Mouse (Mus musculus): ENCODE measurements around the gene Fut8.
"Not testable (repeated sequence)": the region's sequence is repeated elsewhere in the genome, so short reads cannot be mapped to it uniquely, and the experiment has no call there.

The Fut8 gene

GRCm38 (mm10) chr12:77222272-77222874 lies 15.6 kb upstream of the Fut8 start:
- DNase-seq (ENCODE audit: low spot score): no peak

GRCm38 (mm10) chr12:77223595-77223994 lies 14.3 kb upstream of the Fut8 start:
- DNase-seq (ENCODE audit: low spot score): peak; percentile 30

DNA sequence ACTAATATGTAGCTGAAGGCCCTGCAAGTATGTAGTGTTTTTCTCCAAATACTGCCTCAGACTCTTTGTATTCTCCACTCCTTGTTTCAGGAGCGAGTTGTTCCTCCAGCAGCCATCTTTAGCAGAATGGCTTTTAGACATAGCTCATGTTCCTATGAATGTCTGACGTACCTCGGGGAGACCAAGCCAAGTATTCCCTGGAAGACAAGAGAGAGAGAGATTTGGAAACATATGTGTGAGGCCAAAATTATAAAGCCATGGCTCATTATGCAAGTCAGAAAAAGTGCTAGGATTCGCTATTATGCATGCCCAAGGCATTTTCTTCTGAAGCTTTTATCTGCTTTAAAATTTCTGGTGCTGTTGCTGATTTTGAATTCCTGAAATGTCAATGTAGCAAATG lies 13.8 kb upstream of the Fut8 start:
- no peak for DNase-seq (ENCODE audit: low spot score)

GRCm38 (mm10) chr12:77224891-77225290 lies 13.0 kb upstream of the Fut8 start:
- DNase-seq (ENCODE audit: low spot score): no peak

- DNase-seq (ENCODE audit: low spot score): no peak
Measured at GRCm38 (mm10) chr12:77225727-77226126, 12.2 kb upstream of the Fut8 start.

- DNase-seq (ENCODE audit: low spot score): no peak
Measured at GRCm38 (mm10) chr12:77235958-77236357, 2.0 kb upstream of the Fut8 start.

DNA sequence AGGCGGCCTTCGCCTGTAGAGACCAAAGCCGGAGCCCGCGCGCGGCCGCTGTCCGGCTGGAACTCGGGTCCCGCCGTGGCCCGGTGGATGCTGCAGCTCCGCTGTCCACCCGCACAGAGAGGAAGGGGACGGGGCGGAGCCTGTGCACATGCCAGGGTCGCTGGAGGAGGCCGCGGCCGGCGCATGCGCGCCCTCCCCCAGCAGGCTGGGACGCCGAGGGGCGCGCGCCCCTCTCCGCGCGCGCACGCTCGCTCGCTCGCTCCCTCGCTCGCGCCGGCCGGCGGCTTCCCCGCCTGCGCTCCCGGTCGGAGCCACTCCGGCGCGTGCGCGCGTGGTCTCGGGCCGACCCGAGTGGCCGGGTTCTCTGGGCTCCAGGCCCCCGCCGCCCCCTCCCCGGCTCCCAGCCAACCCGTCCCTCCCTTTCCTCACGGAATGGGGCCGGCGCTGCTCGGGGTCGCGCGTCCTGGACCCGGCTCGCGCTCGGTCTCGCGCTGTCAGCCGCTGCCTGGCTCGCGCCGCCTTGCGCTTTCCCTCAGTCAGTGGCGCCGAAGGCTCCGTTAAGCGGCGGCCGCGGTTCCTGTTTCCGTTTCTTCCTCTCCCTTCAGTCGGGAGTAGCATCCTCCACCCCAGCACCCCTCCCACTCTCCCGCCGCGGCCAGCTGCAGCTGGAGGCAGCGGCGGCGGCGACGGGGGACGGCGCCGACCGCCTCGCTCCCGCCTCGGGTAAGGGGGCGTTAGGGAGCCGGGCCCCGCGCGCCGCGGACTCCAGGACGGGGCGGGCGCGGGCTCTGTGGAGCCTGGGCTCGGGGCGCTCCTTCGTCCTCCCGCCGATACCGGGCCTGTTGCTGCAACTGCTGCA lies 835 bp downstream of the Fut8 start:
- DNase-seq (ENCODE audit: low spot score): peak; percentile 91

DNA sequence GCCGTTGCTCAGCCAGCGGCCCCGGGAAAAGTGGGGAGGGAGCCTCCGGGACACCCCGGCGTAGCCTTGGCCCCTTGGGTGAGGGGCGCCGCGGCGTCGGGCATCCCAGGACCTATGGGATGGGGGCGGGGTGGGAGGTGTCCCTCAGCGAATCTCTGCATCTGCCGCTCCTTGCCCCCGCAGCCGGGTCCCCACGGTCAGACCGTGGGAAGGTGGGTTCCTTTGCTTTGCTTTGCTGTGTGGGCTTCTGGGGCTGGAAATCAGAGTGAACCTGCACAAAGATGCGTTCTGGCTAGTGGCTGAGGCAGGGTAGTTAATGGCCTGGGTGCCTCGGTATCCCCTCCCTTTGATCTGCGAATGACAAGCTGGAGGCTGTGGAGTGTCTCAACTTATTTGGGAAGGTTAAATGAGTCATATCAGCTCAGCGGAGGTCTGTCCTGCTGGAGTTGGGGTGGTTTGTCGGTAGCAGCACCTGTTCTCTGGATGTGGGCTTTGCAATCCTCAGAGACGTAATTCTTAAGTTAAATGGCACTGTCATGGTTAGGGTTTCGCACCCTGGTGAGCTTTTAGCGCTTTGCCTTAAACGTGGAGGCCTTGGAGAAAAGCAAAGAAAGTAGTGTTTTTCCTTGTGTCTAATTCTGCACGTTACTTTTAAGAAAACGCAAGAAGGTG lies 1.6 kb downstream of the Fut8 start:
- no peak for DNase-seq (ENCODE audit: low spot score)

- DNase-seq (ENCODE audit: low spot score): no peak
Measured at GRCm38 (mm10) chr12:77240372-77240771, 2.4 kb downstream of the Fut8 start.

GRCm38 (mm10) chr12:77240839-77241238 lies 2.9 kb downstream of the Fut8 start:
- DNase-seq (ENCODE audit: low spot score): no peak

- no peak for DNase-seq (ENCODE audit: low spot score)
Measured at GRCm38 (mm10) chr12:77262650-77263049, 24.7 kb downstream of the Fut8 start.

DNA sequence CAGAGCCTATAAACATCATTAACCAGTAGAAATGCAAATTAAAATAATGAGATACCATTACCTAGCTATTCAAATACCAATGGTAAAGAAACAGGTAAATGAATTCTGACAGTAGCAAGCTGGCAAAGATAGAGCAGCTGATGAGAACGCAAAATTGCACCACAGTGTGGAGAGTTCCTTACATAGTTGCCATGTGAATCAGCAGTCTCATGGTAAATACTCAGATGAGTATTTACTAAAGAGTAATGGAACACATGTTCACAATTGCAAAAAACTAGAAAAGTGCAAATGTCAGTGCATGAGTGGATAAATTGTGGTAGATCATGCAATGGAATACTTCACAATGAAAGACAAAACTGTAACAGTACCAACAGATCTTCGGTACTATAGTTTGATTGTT lies 25.9 kb downstream of the Fut8 start:
- no peak for DNase-seq (ENCODE audit: low spot score)

GRCm38 (mm10) chr12:77270694-77271093 lies 32.8 kb downstream of the Fut8 start:
- no peak for DNase-seq (ENCODE audit: low spot score)

DNA sequence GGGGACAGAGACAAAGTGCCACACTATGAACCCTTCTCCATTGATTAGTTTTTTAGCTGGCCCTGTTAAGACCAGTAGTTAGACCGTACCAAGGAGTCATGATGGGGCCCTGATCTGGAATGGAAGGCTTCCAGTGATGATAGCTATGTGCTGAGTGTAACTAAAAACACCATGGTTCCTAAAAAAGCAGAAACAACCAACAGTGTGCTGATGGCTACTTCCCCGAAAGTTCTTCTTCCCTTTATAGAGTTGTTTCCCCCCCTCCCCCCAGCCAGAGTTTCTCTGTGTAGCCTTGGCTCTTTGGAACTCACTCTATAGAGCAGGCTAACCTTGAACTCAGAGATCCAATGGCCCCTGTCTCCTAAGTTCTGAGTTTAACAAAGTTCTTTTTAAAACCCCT lies 50.6 kb downstream of the Fut8 start:
- DNase-seq (ENCODE audit: low spot score): no peak

DNA sequence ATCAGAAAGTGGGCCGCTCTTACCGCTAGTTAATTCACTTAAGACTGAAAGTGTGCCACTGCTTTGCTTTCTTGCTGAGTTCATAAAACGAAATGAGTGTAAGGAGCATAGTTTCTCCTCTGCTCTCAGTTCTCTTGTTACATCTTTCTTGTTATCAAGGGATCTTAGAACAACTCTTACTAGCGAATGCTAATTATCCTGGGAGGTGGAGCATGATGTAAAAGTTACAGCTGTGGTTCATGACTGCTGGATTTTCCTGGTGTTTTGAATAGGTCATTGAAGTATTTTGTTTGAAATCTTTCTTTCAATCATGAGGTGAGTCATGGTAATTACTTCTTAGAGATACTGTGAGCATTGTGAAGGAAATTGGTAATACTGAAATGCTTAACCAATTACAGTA lies 53.1 kb downstream of the Fut8 start:
- no peak for DNase-seq (ENCODE audit: low spot score)

DNA sequence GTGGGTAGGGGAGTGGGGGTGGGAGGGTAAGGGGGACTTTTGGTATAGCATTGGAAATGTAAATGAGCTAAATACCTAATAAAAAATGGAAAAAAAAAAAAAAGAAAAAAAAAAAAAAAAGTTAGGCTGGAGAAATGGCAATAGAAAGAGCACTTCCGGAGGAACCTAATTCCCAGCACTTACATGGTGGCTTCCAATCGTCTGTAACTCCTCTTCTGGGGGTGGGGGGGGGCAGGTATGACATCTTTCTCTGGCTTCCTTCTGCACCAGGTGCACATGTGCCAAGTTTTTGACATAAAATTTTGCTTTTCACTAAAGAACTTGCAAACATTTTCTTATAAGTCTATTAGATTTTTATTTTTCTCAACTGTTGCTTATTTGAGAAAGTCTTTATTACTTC lies 53.9 kb downstream of the Fut8 start:
- DNase-seq (ENCODE audit: low spot score): not testable (repeated sequence)

GRCm38 (mm10) chr12:77292375-77293258 lies 54.7 kb downstream of the Fut8 start:
- DNase-seq (ENCODE audit: low spot score): no peak

- DNase-seq (ENCODE audit: low spot score): no peak
Measured at GRCm38 (mm10) chr12:77296119-77296518, 58.2 kb downstream of the Fut8 start.

DNA sequence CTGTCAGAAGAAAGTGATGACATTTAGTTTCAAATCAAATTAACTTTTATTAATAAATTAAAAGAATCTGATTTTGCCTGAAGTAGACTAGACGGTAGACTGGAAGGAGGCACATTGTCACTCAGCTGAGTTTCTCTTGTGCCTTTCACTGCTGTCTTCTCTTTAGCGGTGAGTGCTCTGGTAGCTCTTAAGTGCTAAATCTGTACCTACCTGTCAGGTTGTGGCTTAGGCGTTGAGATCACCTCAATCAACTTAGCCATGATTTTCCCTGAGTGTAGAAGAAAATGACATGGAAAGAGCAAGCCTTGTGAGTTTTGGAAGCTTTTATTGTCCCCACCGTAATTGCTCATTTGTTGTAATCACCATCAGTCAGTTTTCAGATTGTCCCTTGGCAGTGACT lies 59.2 kb downstream of the Fut8 start:
- DNase-seq (ENCODE audit: low spot score): no peak

- DNase-seq (ENCODE audit: low spot score): no peak
Measured at GRCm38 (mm10) chr12:77297858-77298257, 59.9 kb downstream of the Fut8 start.

DNA sequence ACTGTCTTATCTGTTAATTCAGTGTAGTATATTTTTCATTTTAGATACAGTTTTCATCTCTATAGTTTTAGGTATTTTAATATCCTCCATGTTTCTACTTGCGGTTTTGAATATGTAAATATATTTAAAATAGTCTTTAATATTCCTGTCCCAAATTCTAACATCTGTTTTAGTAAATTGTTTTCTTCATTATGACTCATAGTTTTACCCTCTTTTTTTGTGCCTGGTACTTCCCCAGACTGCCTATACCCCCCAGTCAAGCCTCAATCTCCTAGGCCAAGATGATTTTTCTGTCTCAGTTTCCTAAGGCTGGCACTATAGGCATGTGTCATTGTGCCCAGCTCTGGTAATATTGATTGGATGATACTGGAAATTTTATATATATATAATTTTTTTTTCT lies 64.1 kb downstream of the Fut8 start:
- no peak for DNase-seq (ENCODE audit: low spot score)

DNA sequence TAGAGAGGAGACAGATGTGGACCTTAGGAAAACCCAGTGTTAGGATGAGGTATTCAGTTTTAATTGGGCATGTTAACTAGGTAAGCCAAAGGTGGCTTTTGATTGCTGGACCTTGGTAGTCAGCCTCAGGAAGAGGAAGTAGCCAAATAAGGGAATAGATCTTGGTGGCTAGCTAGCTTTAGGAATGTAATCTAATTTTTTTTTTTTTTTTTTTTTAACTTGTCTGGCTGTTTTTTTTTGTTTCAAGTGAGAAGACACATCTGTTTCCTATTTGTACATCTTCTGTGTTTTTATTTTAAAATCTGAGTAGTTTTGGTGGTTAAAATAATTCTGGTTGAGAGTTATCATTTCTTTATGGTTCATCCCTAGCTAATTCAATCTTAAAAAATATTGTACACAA lies 65.4 kb downstream of the Fut8 start:
- DNase-seq (ENCODE audit: low spot score): no peak

All from urinary bladder, postnatal 14 days (tissue).